Mouse (Mus musculus): ENCODE measurements at regions not wholly inside any gene's neighbourhood (a gene's known extent, or its start where the extent isn't known, plus 50 kb on each side); places are given as distances from the start of the nearest gene placed in this dataset.

DNA sequence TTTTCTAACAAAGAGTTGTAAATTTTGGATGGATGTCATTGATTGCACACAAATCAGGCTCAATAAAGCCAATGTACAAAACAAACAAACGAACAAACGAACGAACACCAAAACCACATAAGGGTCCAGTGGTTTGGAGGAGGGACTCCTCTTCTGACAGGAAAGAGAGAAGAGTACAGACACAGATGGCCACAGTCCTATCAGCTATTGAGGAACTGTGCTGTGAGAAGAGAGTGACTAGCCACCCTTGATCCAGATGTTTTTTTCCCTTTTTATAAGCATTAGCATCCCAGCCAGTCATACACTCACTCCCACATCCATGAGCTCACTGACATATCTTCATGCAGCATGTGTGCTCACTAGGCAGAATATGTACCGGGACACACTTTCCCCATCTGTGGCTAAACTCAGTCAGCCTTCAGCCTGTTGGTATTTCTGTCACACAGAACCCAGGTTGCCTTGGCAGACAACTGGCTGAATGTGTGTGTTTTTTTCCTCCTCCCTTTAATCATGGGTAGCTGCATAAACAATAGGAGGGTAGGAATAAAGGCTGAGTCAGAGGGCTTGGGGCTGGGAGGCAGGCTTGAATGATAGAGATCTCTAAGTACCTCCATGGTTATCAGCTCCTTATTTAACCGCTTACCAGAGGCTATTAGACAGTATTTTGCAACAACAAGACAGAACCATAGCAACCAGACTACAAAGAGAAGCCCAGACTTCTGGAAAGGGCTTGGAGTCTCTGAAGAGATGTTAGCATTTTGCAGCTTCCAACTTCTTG, 159.7 kb downstream of the Tmsb4x start:
- TF ChIP-seq MAFK (IDR thresholded peaks at IDR 0.05; ENCODE audit: insufficient read depth, low read depth, low read length) (no peak), ZNF384 (IDR thresholded peaks at IDR 0.05; ENCODE audit: low read depth, low read length) (no peak), CHD2 (IDR thresholded peaks at IDR 0.05; ENCODE audit: low read depth, low read length) (no peak), HCFC1 (IDR thresholded peaks at IDR 0.05; ENCODE audit: borderline replicate concordance, insufficient read depth, low read length) (no peak), ZC3H11A (IDR thresholded peaks at IDR 0.05; ENCODE audit: borderline replicate concordance, low read depth, low read length) (no peak)

Data from ES-E14 (cell line).